Mouse (Mus musculus): ENCODE results near the gene Fam240b. TPM values are rescaled to one million over a fixed set of nuclear protein-coding genes. Genes with fewer than 3 reads are reported as not detected.

Gene Fam240b
- polyA plus RNA-seq (2012; rRNA removed), result not detected in 2 replicates

DNA sequence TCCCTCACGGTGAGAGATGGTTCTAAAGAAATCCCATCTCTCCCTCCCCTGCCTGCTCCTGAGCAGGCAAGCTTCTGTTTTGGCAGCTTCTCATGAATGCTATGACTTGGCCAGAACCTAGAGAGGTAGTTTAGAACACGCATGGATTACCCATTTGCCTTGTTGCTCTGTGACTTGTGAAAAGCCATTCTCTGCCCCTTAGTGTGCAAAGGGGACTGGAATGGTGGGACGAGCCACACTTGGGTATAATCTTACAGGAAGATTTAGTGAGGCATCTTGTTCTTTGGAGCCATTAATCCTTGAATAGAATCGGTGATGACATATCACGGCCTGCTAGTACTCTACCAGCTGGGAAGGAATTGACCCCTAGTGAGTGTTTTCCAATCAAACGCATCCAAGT lies at the start of gene Fam240b:
Fam240b (minus strand) TSS at position 101 of the 400 bp plus-strand sequence.
- TF ChIP-seq CTCF (IDR thresholded peaks at IDR 0.05; ENCODE audit: control insufficient read depth, insufficient read depth, insufficient replicate concordance, low read depth, low read length) (no peak), POLR2A (IDR thresholded peaks at IDR 0.05; ENCODE audit: control insufficient read depth, low read depth, low read length) (no peak)

DNA sequence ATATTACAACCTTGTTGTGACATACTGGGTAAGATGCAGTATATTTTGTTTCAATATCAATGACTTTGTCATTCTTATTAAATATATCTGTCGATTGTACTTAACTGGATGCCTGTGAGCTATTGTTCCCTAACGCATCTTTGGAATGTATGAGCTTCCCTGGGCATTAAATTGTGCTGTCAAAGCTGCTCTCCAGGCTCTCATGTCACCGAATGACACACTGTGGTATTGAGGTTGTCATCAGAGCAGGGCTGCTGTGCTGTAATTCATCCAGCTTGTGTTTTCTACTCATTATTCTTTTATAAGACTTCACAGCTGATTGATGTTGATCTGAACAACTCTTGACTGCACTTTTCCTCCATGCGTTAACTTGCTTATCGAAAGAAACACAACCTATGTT lies 32.5 kb upstream of the Fam240b start:
- Histone ChIP-seq H3K4me3 (ENCODE audit: control insufficient read depth, low read depth, low read length) (no peak overlapping the region), H3K27me3 (ENCODE audit: control insufficient read depth, insufficient read depth, low read length) (no peaks in the 10 kb centered on the region), H3K4me1 (ENCODE audit: control insufficient read depth, insufficient read depth, low read length) (no peaks in the 10 kb centered on the region), H3K27ac (ENCODE audit: control insufficient read depth, insufficient read depth, low read depth, low read length) (no peak overlapping the region), H3K36me3 (ENCODE audit: control insufficient read depth, insufficient read depth, low read length) (no peaks in the 10 kb centered on the region)
- TF ChIP-seq CTCF (IDR thresholded peaks at IDR 0.05; ENCODE audit: control insufficient read depth, insufficient read depth, insufficient replicate concordance, low read depth, low read length) (no peak), POLR2A (IDR thresholded peaks at IDR 0.05; ENCODE audit: control insufficient read depth, low read depth, low read length) (no peak)

More for the DNA sequence above, at the start of gene Fam240b:
- Histone ChIP-seq H3K4me3 (ENCODE audit: control insufficient read depth, low read depth, low read length) (no peak within 1 kb of the TSS), H3K27me3 (ENCODE audit: control insufficient read depth, insufficient read depth, low read length) (no peaks in the 10 kb centered on the region), H3K4me1 (ENCODE audit: control insufficient read depth, insufficient read depth, low read length) (no peaks in the 10 kb centered on the region), H3K27ac (ENCODE audit: control insufficient read depth, insufficient read depth, low read depth, low read length) (no peak within 1 kb of the TSS), H3K36me3 (ENCODE audit: control insufficient read depth, insufficient read depth, low read length) (no peaks in the 10 kb centered on the region)

DNA sequence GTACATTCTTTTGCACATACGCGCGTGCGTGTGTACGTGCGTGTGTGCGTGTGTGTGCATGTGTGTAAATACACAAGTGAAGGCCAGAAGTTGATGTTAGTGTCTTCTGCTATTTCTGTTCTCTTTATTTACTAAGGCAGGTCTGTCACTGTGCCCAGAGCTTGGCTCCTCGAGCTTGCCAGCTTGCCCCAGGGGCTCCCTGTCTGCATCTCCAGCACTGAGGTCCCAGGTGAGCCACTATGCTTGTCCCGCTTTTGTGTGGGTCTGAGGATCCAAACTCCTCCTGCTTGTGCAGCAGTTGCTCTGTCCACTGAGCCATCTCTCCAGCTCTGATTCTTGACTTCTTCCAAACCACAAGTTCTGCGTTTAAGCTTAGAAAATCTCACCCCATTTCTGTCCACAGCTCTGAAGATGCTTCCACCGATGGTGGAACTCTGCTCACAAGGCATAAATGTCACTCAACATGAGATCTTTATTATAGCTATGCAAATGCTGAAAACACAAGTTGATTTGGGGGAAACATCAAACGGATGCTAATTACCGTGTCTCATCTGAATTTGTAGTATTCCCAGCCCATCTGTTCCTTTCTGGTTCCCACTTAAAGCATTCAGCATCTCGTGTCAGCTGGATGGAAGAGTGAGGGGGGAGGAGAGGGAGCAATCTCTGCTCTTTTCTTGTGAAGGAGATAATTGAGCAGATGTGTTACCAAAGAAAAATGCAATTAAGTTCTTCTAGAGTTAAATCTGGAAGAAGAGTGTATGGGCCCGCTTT lies 29.1 kb upstream of the Fam240b start:
- TF ChIP-seq POLR2A (IDR thresholded peaks at IDR 0.05; ENCODE audit: control insufficient read depth, low read depth, low read length), result no peak
- Histone ChIP-seq H3K27me3 (ENCODE audit: control insufficient read depth, insufficient read depth, low read length) (no peaks in the 10 kb centered on the region), H3K4me1 (ENCODE audit: control insufficient read depth, insufficient read depth, low read length) (no peaks in the 10 kb centered on the region), H3K36me3 (ENCODE audit: control insufficient read depth, insufficient read depth, low read length) (no peaks in the 10 kb centered on the region), H3K27ac (ENCODE audit: control insufficient read depth, insufficient read depth, low read depth, low read length) (no peak overlapping the region), H3K4me3 (ENCODE audit: control insufficient read depth, low read depth, low read length) (no peak overlapping the region)

DNA sequence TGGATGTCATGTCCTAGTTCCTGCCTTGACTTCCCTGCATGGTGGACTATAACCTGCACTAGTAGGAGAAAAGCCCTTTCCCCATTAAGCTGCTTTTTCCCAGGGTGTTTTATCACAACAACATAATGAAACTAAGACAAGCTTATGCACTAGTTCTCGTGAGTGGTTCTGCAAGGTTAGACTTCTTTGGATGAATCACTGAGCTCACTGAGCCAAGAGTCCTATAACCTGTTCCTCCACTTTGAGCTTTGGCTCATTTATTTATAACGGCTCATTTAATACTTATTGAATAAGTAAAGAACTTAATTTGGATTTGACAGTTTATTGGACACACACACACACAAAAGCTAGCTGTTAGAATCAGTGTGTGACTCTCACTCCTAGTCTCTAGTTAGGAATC lies 16.7 kb upstream of the Fam240b start:
- TF ChIP-seq CTCF (IDR thresholded peaks at IDR 0.05; ENCODE audit: control insufficient read depth, insufficient read depth, insufficient replicate concordance, low read depth, low read length) (no peak), POLR2A (IDR thresholded peaks at IDR 0.05; ENCODE audit: control insufficient read depth, low read depth, low read length) (no peak)
- Histone ChIP-seq H3K4me1 (ENCODE audit: control insufficient read depth, insufficient read depth, low read length) (peaks cover 4% of the 10 kb centered on the region; the same call in 1 of the 2 replicates), H3K27me3 (ENCODE audit: control insufficient read depth, insufficient read depth, low read length) (no peaks in the 10 kb centered on the region), H3K27ac (ENCODE audit: control insufficient read depth, insufficient read depth, low read depth, low read length) (no peak overlapping the region), H3K36me3 (ENCODE audit: control insufficient read depth, insufficient read depth, low read length) (no peaks in the 10 kb centered on the region), H3K4me3 (ENCODE audit: control insufficient read depth, low read depth, low read length) (no peak overlapping the region)

DNA sequence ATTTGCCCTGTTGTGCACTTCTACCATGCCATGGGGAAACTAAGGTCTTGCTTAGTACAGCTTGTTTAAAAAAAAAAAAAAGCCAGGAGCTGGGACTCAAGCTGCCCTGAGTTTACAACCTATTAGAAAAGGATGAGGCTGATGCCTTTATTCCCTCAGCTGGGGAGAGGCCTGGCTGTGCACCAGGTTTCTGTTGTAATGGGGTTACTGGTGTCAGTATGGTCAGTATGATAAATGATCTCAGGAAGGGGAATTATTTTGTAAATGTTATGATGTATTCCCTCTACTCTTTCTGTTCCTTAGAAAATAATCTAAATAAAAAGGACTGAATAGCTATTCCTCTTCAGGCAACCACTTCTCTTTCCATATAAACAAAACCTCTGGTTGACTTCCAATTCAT lies 14.0 kb upstream of the Fam240b start:
- Histone ChIP-seq H3K27ac (ENCODE audit: control insufficient read depth, insufficient read depth, low read depth, low read length) (no peak overlapping the region), H3K36me3 (ENCODE audit: control insufficient read depth, insufficient read depth, low read length) (no peaks in the 10 kb centered on the region), H3K4me3 (ENCODE audit: control insufficient read depth, low read depth, low read length) (no peak overlapping the region), H3K27me3 (ENCODE audit: control insufficient read depth, insufficient read depth, low read length) (no peaks in the 10 kb centered on the region), H3K4me1 (ENCODE audit: control insufficient read depth, insufficient read depth, low read length) (peaks cover 4% of the 10 kb centered on the region; the same call in 1 of the 2 replicates)
- TF ChIP-seq POLR2A (IDR thresholded peaks at IDR 0.05; ENCODE audit: control insufficient read depth, low read depth, low read length) (no peak), CTCF (IDR thresholded peaks at IDR 0.05; ENCODE audit: control insufficient read depth, insufficient read depth, insufficient replicate concordance, low read depth, low read length) (no peak)

DNA sequence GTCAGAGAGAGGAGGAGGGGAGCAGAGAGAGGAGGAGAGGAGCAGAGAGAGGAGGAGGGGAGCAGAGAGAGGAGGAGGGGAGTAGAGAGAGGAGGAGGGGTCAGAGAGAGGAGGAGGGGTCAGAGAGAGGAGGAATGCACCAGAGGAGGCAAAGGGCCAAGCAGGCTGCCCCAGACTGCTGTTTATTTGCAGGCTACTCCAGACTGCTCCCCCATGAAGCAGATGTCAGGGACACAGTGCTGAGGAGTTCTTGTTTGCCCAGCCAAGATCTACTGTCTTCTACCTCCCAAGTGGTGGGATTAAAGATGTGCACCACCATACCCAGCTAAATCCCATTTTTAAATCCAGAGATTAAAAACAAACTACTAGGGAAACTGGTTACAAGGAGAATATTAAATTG lies 9.8 kb upstream of the Fam240b start:
- peaks cover 4% of the 10 kb centered on the region; the same call in 1 of the 2 replicates for H3K4me1 ChIP-seq (ENCODE audit: control insufficient read depth, insufficient read depth, low read length)
- TF ChIP-seq POLR2A (IDR thresholded peaks at IDR 0.05; ENCODE audit: control insufficient read depth, low read depth, low read length) (no peak), CTCF (IDR thresholded peaks at IDR 0.05; ENCODE audit: control insufficient read depth, insufficient read depth, insufficient replicate concordance, low read depth, low read length) (no peak)
- no peak overlapping the region for H3K27ac ChIP-seq (ENCODE audit: control insufficient read depth, insufficient read depth, low read depth, low read length)
- no peaks in the 10 kb centered on the region for H3K36me3 ChIP-seq (ENCODE audit: control insufficient read depth, insufficient read depth, low read length)
- no peak overlapping the region for H3K4me3 ChIP-seq (ENCODE audit: control insufficient read depth, low read depth, low read length)
- no peaks in the 10 kb centered on the region for H3K27me3 ChIP-seq (ENCODE audit: control insufficient read depth, insufficient read depth, low read length)

DNA sequence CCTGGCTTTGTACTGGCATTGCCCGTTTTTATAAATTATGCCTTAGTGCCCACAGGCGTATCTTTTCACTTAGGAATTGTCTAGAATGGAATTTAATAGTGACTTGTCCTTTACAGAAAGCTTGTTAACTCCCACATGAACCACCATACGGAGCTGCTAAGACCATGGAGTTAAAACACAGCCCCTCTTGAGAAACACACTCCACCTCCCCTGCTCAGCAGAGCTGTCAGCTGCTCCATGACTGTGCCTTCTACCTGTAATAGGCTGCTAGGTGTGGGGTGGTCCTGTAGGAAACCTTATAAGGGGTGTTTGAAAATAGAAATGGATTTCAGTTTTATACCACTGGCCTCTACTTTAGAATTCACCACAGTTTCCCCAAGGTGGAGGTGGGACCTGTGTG lies 5.2 kb upstream of the Fam240b start:
- no peaks in the 10 kb centered on the region for H3K4me1 ChIP-seq (ENCODE audit: control insufficient read depth, insufficient read depth, low read length)
- no peaks in the 10 kb centered on the region for H3K36me3 ChIP-seq (ENCODE audit: control insufficient read depth, insufficient read depth, low read length)
- no peak overlapping the region for H3K27ac ChIP-seq (ENCODE audit: control insufficient read depth, insufficient read depth, low read depth, low read length)
- no peak for TF ChIP-seq POLR2A (IDR thresholded peaks at IDR 0.05; ENCODE audit: control insufficient read depth, low read depth, low read length)
- TF ChIP-seq CTCF (IDR thresholded peaks at IDR 0.05; ENCODE audit: control insufficient read depth, insufficient read depth, insufficient replicate concordance, low read depth, low read length), result no peak
- H3K4me3 ChIP-seq (ENCODE audit: control insufficient read depth, low read depth, low read length), result no peak overlapping the region
- no peaks in the 10 kb centered on the region for H3K27me3 ChIP-seq (ENCODE audit: control insufficient read depth, insufficient read depth, low read length)

All from testis, adult 2 months (tissue).